Mouse (Mus musculus) liver, embryonic 14.5 days (tissue): ENCODE measurements at regions not wholly inside any gene's neighbourhood (a gene's known extent, or its start where the extent isn't known, plus 50 kb on each side); places are given as distances from the start of the nearest gene placed in this dataset.

Experiments used
- ATAC-seq: fragments of 200-750 bp; cut with Nextera tagmentation; 2 replicates; pipeline ENCODE4 v1.8.0; 2017; ENCODE audit warnings: moderate number of reproducible peaks, mild to moderate bottlenecking, moderate library complexity; ENCODE audit not compliant: insufficient read depth
- DNase-seq, 3 experiments: peaks; one replicate each; pipeline ENCODE4 v3.0.0-alpha.2; 2012 to 2013; ENCODE audit warnings: low read depth in 3 of 3, low spot score in 3 of 3
- H3K27ac ChIP-seq: fragments of 300-500 bp; sonication (generic); 2 replicates; pipeline ENCODE4 v1.5.1; 2014; ENCODE audit warnings: moderate library complexity, mild to moderate bottlenecking, control low read depth, inconsistent platforms
- H3K27me3 ChIP-seq: fragments of 300-500 bp; sonication (generic); 2 replicates; pipeline ENCODE4 v1.6.1; 2014; ENCODE audit warnings: mild to moderate bottlenecking, low read length, moderate library complexity; ENCODE audit not compliant: control insufficient read depth, insufficient read depth
- H3K36me3 ChIP-seq: fragments of 300-500 bp; sonication (generic); replicated peaks from 2 replicates; pipeline ENCODE4 v1.6.1; 2014; ENCODE audit warnings: low read depth; ENCODE audit not compliant: control insufficient read depth, insufficient read depth
- H3K4me1 ChIP-seq, 2 experiments: fragments of 200-500 bp in 1 of 2; fragments of 300-500 bp in 1 of 2; sonication (generic) in 1 of 2; replicated peaks; 2 replicates each; pipeline ENCODE4 v1.6.1; 2012 to 2014; ENCODE audit warnings: antibody characterized with exemption in 1 of 2, inconsistent platforms in 1 of 2, low read length in 1 of 2; ENCODE audit not compliant: control insufficient read depth in 2 of 2, insufficient read depth in 2 of 2
- H3K4me2 ChIP-seq: fragments of 300-500 bp; sonication (generic); 2 replicates; pipeline ENCODE4 v1.6.1; 2014; ENCODE audit warnings: low read depth, mild to moderate bottlenecking, control low read depth, moderate library complexity
- H3K4me3 ChIP-seq, 2 experiments: fragments of 200-500 bp in 1 of 2; fragments of 300-500 bp in 1 of 2; sonication (generic) in 1 of 2; 2 replicates each; pipeline ENCODE4 v1.5.1; 2012 to 2014; ENCODE audit warnings: low read depth in 2 of 2, low read length in 2 of 2, mild to moderate bottlenecking in 2 of 2, control low read depth in 1 of 2, inconsistent platforms in 1 of 2, moderate library complexity in 1 of 2; ENCODE audit not compliant: insufficient read depth in 1 of 2
- H3K9ac ChIP-seq: fragments of 300-500 bp; sonication (generic); replicated peaks from 2 replicates; pipeline ENCODE4 v1.6.1; 2014; ENCODE audit warnings: mild to moderate bottlenecking, control low read depth, moderate library complexity
- H3K9me3 ChIP-seq: fragments of 300-500 bp; sonication (generic); 2 replicates; pipeline ENCODE4 v1.6.1; 2016; ENCODE audit warnings: low read length, mixed read lengths; ENCODE audit not compliant: control insufficient read depth
- CTCF ChIP-seq: IDR thresholded peaks from 2 replicates; pipeline ENCODE4 v1.5.1; 2016; ENCODE audit warnings: antibody characterized with exemption, low read depth, control low read depth
- EP300 ChIP-seq: IDR thresholded peaks from 2 replicates; pipeline ENCODE4 v1.6.1; 2016; ENCODE audit warnings: antibody characterized with exemption, low read depth
- WGBS: fragments of 180-500 bp; shearing (Covaris S2); extraction: QIAGEN DNeasy Blood & Tissue Kit; methylation state at CpG from one replicate; pipeline ENCODE4 v1.1.7; 2014; ENCODE audit not compliant: insufficient replicate concordance; 5-methylcytosine and 5-hydroxymethylcytosine counted together

GRCm38 (mm10) chr13:28847478-28847877 is 106.0 kb downstream of the Sox4 start:
- no peaks in the 10 kb centered on the region for H3K36me3 ChIP-seq
- no peaks in the 10 kb centered on the region for H3K9me3 ChIP-seq
- TF ChIP-seq CTCF: no peak
- no peak for TF ChIP-seq EP300
- 51% methylated on average over 3 of the region's 3 CpGs for WGBS
- H3K27ac ChIP-seq: no peak overlapping the region
- DNase-seq (no peak), ATAC-seq (no peak)
- H3K27me3 ChIP-seq: no peaks in the 10 kb centered on the region
- no peak overlapping the region for H3K4me2 ChIP-seq
- no peaks in the 10 kb centered on the region for H3K4me1 ChIP-seq
- H3K9ac ChIP-seq: no peak overlapping the region
- no peak overlapping the region for H3K4me3 ChIP-seq

GRCm38 (mm10) chr13:28844495-28844894 is 109.0 kb downstream of the Sox4 start:
- Histone ChIP-seq H3K36me3 (no peaks in the 10 kb centered on the region), H3K4me2 (no peak overlapping the region), H3K4me3 (no peak overlapping the region), H3K9ac (no peak overlapping the region), H3K27me3 (no peaks in the 10 kb centered on the region), H3K4me1 (no peaks in the 10 kb centered on the region), H3K27ac (no peak overlapping the region), H3K9me3 (no peaks in the 10 kb centered on the region)
- no peak for TF ChIP-seq CTCF
- TF ChIP-seq EP300: no peak
- no peak for ATAC-seq
- no peak for DNase-seq
- 62% methylated on average over 3 of the region's 3 CpGs for WGBS

- no peak overlapping the region for H3K27ac ChIP-seq
- WGBS: 21% methylated on average over 3 of the region's 3 CpGs
- H3K4me1 ChIP-seq: no peaks in the 10 kb centered on the region
- TF ChIP-seq EP300: no peak
- TF ChIP-seq CTCF: no peak
- DNase-seq (peak in 1 of 3 experiments; percentile 10), ATAC-seq (no peak)
- no peaks in the 10 kb centered on the region for H3K36me3 ChIP-seq
- no peaks in the 10 kb centered on the region for H3K27me3 ChIP-seq
- no peak overlapping the region for H3K9ac ChIP-seq
- H3K4me2 ChIP-seq: no peak overlapping the region
- H3K9me3 ChIP-seq: no peaks in the 10 kb centered on the region
- no peak overlapping the region for H3K4me3 ChIP-seq
Observed at GRCm38 (mm10) chr13:28842811-28843210, 110.7 kb downstream of the Sox4 start.

- H3K9me3 ChIP-seq: no peaks in the 10 kb centered on the region
- H3K27me3 ChIP-seq: no peaks in the 10 kb centered on the region
- H3K4me3 ChIP-seq: no peak overlapping the region
- no peaks in the 10 kb centered on the region for H3K36me3 ChIP-seq
- H3K27ac ChIP-seq: no peak overlapping the region
- no peak overlapping the region for H3K9ac ChIP-seq
- WGBS: 57% methylated on average over 5 of the region's 5 CpGs
- ATAC-seq (no peak), DNase-seq (no peak)
- H3K4me2 ChIP-seq: no peak overlapping the region
- H3K4me1 ChIP-seq: no peaks in the 10 kb centered on the region
- no peak for TF ChIP-seq CTCF
- TF ChIP-seq EP300: no peak
Observed at GRCm38 (mm10) chr13:28840142-28840541, 113.4 kb downstream of the Sox4 start.

- no peaks in the 10 kb centered on the region for H3K4me1 ChIP-seq
- no peak overlapping the region for H3K27ac ChIP-seq
- DNase-seq (no peak), ATAC-seq (no peak)
- no peak overlapping the region for H3K9ac ChIP-seq
- H3K4me2 ChIP-seq: no peak overlapping the region
- no peak overlapping the region for H3K4me3 ChIP-seq
- WGBS: 7% methylated on average over 6 of the region's 6 CpGs
- TF ChIP-seq EP300 (no peak), CTCF (no peak)
- H3K27me3 ChIP-seq: no peaks in the 10 kb centered on the region
- H3K9me3 ChIP-seq: no peaks in the 10 kb centered on the region
- H3K36me3 ChIP-seq: no peaks in the 10 kb centered on the region
Observed at GRCm38 (mm10) chr13:28839084-28839483, 114.4 kb downstream of the Sox4 start.
